Mouse (Mus musculus) olfactory bulb, adult 2 months (tissue): ENCODE results near the gene Agps.

Source experiments
- CTCF ChIP-seq: fragments of 200-500 bp; IDR thresholded peaks from 2 replicates; pipeline ENCODE4 v1.5.1; 2012; ENCODE audit warnings: low read depth, mild to moderate bottlenecking, low read length, moderate library complexity; ENCODE audit not compliant: insufficient read depth
- POLR2A ChIP-seq: fragments of 200-500 bp; IDR thresholded peaks from 2 replicates; pipeline ENCODE4 v1.6.1; 2012; ENCODE audit warnings: mild to moderate bottlenecking, low read depth, low read length, moderate library complexity; ENCODE audit not compliant: insufficient read depth

DNA sequence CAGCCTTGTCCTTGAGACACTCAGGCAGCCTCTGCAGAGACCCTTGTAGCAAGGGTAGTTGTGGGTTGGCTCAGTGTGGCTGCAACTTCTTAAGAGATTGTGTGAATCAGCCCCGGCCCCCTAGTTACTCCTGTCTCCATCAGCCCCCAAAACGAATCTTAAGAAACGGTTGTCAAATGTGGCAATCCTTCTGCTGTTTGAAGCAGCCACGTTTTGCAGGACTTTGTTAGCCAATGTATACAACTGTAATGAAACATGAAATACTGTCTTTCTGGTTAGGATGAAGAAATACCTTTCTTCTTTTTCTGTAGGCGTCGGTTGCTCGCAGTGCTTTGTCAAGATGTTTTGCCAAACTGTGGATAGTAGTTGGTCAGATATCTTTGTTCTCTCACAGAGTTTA, 13.3 kb upstream of the Agps start:
- TF ChIP-seq POLR2A (no peak), CTCF (no peak)
